Mouse (Mus musculus) heart, postnatal 25 days (tissue): ENCODE measurements at regions not wholly inside any gene's neighbourhood (a gene's known extent, or its start where the extent isn't known, plus 50 kb on each side); places are given as distances from the start of the nearest gene placed in this dataset.
"Not testable (repeated sequence)": the region's sequence is repeated elsewhere in the genome, so short reads cannot be mapped to it uniquely, and the experiment has no call there.

Source experiments
- DNase-seq: peaks from one replicate; pipeline ENCODE4 v3.0.0; 2022; ENCODE audit warnings: low spot score
- intact Hi-C: fragments of 180-260 bp; cut with DNase I; formaldehyde crosslinking; loops from one replicate; pipeline ENCODE4 v1.15.1; 2025

GRCm38 (mm10) chr6:48178360-48179120 is 92.1 kb upstream of the Zfp746 start:
- DNase-seq = no peak
- intact Hi-C loops = loop anchor here (5.0 kb wide), 2 partner anchors 219 to 594 kb away; partner anchors contain the start of genes Gimap3 and Krba1

DNA sequence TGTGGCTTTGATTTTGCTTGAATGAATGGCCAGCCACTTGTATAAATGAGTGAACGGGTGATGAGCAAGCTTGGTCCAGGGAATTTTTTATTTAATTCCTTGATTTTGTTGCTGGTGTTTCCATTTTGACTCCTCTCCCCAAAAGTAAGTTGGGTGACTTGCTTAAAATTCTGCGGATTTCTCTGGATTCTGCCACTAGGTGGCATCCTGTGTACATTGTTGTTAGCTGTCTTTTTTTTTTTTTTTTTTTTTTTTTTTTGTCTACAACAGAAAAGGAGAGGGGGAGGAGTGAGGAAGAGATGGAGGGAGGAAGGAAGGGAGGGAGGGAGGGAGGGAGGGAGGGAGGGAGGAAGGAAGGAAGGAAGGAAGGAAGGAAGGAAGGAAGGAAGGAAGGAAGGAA is 91.5 kb upstream of the Zfp746 start:
- no peak for DNase-seq
- intact Hi-C loops = loop anchor here (5.0 kb wide), 2 partner anchors 219 to 594 kb away; partner anchors contain the start of genes Gimap3 and Krba1

DNA sequence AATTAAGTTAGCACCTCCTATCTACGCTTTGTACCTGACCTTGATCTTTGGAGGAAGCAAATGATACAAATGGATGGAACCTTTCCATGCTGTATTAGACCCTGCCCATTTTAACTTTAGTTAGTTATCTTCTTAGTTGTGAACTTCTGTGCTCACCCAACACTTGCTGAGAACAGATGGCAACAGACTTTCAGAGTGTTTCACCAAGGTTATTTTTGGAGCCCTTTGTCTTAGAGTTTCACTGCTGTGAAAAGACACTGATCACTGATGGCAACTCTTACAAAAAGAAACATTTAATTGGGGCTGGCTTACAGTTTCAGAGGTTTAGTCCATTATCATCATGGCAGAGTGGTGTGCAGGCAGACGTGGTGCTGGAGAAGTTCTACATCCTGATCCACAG is 88.8 kb upstream of the Zfp746 start:
- no peak for DNase-seq
- intact Hi-C loops = loop anchor here (5.0 kb wide), 2 partner anchors 222 to 597 kb away; partner anchors contain the start of genes Gimap3 and Krba1

DNA sequence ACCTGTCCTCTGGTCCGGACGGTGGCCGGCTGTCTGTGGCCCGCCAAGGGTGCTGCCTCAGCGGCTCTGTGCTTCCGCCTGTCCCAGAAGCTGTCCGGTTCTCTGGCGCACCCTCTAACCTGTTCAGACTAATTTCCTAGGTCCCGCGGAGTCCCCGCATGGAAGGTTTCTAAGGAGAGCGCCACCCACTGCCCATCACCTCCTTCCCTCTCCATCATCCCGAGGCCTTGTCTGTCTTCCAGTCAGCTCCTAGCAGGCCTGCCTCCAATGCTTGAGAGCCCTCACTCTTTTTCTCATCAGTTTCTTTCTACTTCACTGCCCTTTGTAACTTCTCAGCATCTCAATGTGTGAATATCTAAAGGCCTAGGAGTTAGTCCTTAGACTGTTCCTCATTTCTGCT is 86.4 kb upstream of the Zfp746 start:
- DNase-seq, intact Hi-C loops: not testable (repeated sequence)

DNA sequence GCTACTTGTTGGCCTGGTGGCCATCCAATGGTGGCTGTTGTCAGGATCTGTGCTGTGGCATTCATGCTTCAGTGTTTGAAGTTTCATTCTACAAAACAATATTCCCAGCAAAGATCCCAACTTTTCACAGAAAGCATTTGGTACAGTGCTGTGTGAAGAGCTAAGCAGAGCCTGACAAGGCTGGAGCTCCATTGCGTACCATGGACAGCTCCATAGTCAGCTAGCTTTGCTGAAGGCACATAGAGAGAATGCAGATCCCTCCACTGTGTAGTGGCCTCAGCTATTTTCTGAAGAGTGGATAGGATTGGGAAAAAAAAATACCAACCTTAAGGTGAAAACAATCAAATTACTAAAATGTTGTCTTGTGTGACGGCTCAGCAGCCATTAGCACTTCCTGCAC is 50.5 kb upstream of the Zfp746 start:
- DNase-seq = no peak
- intact Hi-C loops = no loop called here
